Mouse (Mus musculus): ENCODE results near the gene Cenpo. TPM values are rescaled to one million over a fixed set of nuclear protein-coding genes. Genes with fewer than 3 reads are reported as not detected.
A peak's percentile ranks its signal among the peaks of the same experiment; 100 is the strongest.

Gene Cenpo
- polyA plus RNA-seq, 1 experiment from 2014 or later, result 23.5 TPM

GRCm38 (mm10) chr12:4192514-4192913, 41.6 kb downstream of the Cenpo start:
- H3K9me3 ChIP-seq (replicated peaks), result no peaks in the 10 kb centered on the region
- 74% methylated on average over 6 of the region's 6 CpGs for WGBS
- peak overlapping the region; percentile 42; the same call in 1 of the 2 replicates for H3K27ac ChIP-seq (replicated peaks)
- peaks cover 3% of the 10 kb centered on the region; the same call in 1 of the 2 replicates for H3K36me3 ChIP-seq
- H3K4me1 ChIP-seq, result peaks cover 39% of the 10 kb centered on the region
- DNase-seq (ENCODE audit: low spot score), result no peak
- H3K27me3 ChIP-seq (ENCODE audit: low read depth, poor library complexity, severe bottlenecking), result no peaks in the 10 kb centered on the region
- H3K4me3 ChIP-seq, result no peak overlapping the region

GRCm38 (mm10) chr12:4189060-4189447, 45.0 kb downstream of the Cenpo start:
- 39% methylated on average over 5 of the region's 5 CpGs for WGBS
- Histone ChIP-seq H3K4me3 (no peak overlapping the region), H3K9me3 (replicated peaks) (no peaks in the 10 kb centered on the region), H3K4me1 (peaks cover 33% of the 10 kb centered on the region), H3K27ac (replicated peaks) (peak overlapping the region; percentile 78), H3K36me3 (no peaks in the 10 kb centered on the region), H3K27me3 (ENCODE audit: low read depth, poor library complexity, severe bottlenecking) (no peaks in the 10 kb centered on the region)
- DNase-seq (ENCODE audit: low spot score), result peak; percentile 51

GRCm38 (mm10) chr12:4188171-4189059, 45.7 kb downstream of the Cenpo start:
- Histone ChIP-seq H3K27ac (replicated peaks) (peak overlapping the region; percentile 78), H3K27me3 (ENCODE audit: low read depth, poor library complexity, severe bottlenecking) (no peaks in the 10 kb centered on the region), H3K4me3 (no peak overlapping the region), H3K4me1 (peaks cover 33% of the 10 kb centered on the region), H3K36me3 (no peaks in the 10 kb centered on the region), H3K9me3 (replicated peaks) (no peaks in the 10 kb centered on the region)
- 35% methylated on average over 14 of the region's 14 CpGs for WGBS
- peak; percentile 49 for DNase-seq (ENCODE audit: low spot score)

GRCm38 (mm10) chr12:4184648-4185047, 49.4 kb downstream of the Cenpo start:
- Histone ChIP-seq H3K36me3 (no peaks in the 10 kb centered on the region), H3K27me3 (ENCODE audit: low read depth, poor library complexity, severe bottlenecking) (no peaks in the 10 kb centered on the region), H3K9me3 (replicated peaks) (no peaks in the 10 kb centered on the region), H3K4me3 (no peak overlapping the region), H3K4me1 (peaks cover 23% of the 10 kb centered on the region), H3K27ac (replicated peaks) (no peak overlapping the region)
- no peak for DNase-seq (ENCODE audit: low spot score)
- WGBS, result 75% methylated on average over 2 of the region's 2 CpGs

GRCm38 (mm10) chr12:4180507-4180906, 53.6 kb downstream of the Cenpo start:
- no peaks in the 10 kb centered on the region for H3K36me3 ChIP-seq
- no peaks in the 10 kb centered on the region for H3K27me3 ChIP-seq (ENCODE audit: low read depth, poor library complexity, severe bottlenecking)
- no peak for DNase-seq (ENCODE audit: low spot score)
- H3K4me1 ChIP-seq, result peaks cover 19% of the 10 kb centered on the region
- no peaks in the 10 kb centered on the region for H3K9me3 ChIP-seq (replicated peaks)
- WGBS, result 61% methylated on average over 3 of the region's 3 CpGs
- H3K27ac ChIP-seq (replicated peaks), result no peak overlapping the region
- H3K4me3 ChIP-seq, result no peak overlapping the region

- Histone ChIP-seq H3K27me3 (ENCODE audit: low read depth, poor library complexity, severe bottlenecking) (no peaks in the 10 kb centered on the region), H3K27ac (replicated peaks) (no peak overlapping the region), H3K36me3 (no peaks in the 10 kb centered on the region), H3K9me3 (replicated peaks) (no peaks in the 10 kb centered on the region), H3K4me3 (no peak overlapping the region), H3K4me1 (peaks cover 19% of the 10 kb centered on the region)
- DNase-seq (ENCODE audit: low spot score), result no peak
- 86% methylated on average over 6 of the region's 6 CpGs for WGBS
Observed at GRCm38 (mm10) chr12:4179671-4180233, 54.3 kb downstream of the Cenpo start.

- no peak overlapping the region for H3K4me3 ChIP-seq
- 56% methylated on average over 5 of the region's 5 CpGs for WGBS
- H3K4me1 ChIP-seq, result peaks cover 19% of the 10 kb centered on the region
- no peaks in the 10 kb centered on the region for H3K36me3 ChIP-seq
- peak overlapping the region; percentile 50 for H3K27ac ChIP-seq (replicated peaks)
- no peaks in the 10 kb centered on the region for H3K27me3 ChIP-seq (ENCODE audit: low read depth, poor library complexity, severe bottlenecking)
- H3K9me3 ChIP-seq (replicated peaks), result no peaks in the 10 kb centered on the region
- DNase-seq (ENCODE audit: low spot score), result no peak
Observed at GRCm38 (mm10) chr12:4178839-4179238, 55.3 kb downstream of the Cenpo start.

GRCm38 (mm10) chr12:4173108-4173790, 60.8 kb downstream of the Cenpo start:
- Histone ChIP-seq H3K9me3 (replicated peaks) (no peaks in the 10 kb centered on the region), H3K27ac (replicated peaks) (no peak overlapping the region), H3K36me3 (no peaks in the 10 kb centered on the region), H3K4me1 (peaks cover 3% of the 10 kb centered on the region), H3K27me3 (ENCODE audit: low read depth, poor library complexity, severe bottlenecking) (no peaks in the 10 kb centered on the region), H3K4me3 (no peak overlapping the region)
- WGBS, result 90% methylated on average over 15 of the region's 15 CpGs
- no peak for DNase-seq (ENCODE audit: low spot score)

GRCm38 (mm10) chr12:4169622-4170021, 64.5 kb downstream of the Cenpo start:
- DNase-seq (ENCODE audit: low spot score), result no peak
- Histone ChIP-seq H3K4me1 (no peaks in the 10 kb centered on the region), H3K4me3 (no peak overlapping the region), H3K27ac (replicated peaks) (no peak overlapping the region), H3K9me3 (replicated peaks) (no peaks in the 10 kb centered on the region), H3K27me3 (ENCODE audit: low read depth, poor library complexity, severe bottlenecking) (no peaks in the 10 kb centered on the region), H3K36me3 (no peaks in the 10 kb centered on the region)
- WGBS, result 91% methylated on average over 5 of the region's 5 CpGs

- no peaks in the 10 kb centered on the region for H3K9me3 ChIP-seq (replicated peaks)
- no peak overlapping the region for H3K4me3 ChIP-seq
- 83% methylated on average over 1 of the region's 1 CpGs for WGBS
- no peaks in the 10 kb centered on the region for H3K4me1 ChIP-seq
- DNase-seq (ENCODE audit: low spot score), result no peak
- H3K27ac ChIP-seq (replicated peaks), result no peak overlapping the region
- H3K36me3 ChIP-seq, result no peaks in the 10 kb centered on the region
- H3K27me3 ChIP-seq (ENCODE audit: low read depth, poor library complexity, severe bottlenecking), result no peaks in the 10 kb centered on the region
Observed at GRCm38 (mm10) chr12:4169058-4169457, 65.0 kb downstream of the Cenpo start.

- WGBS, result 69% methylated on average over 3 of the region's 3 CpGs
- no peaks in the 10 kb centered on the region for H3K27me3 ChIP-seq (ENCODE audit: low read depth, poor library complexity, severe bottlenecking)
- no peaks in the 10 kb centered on the region for H3K36me3 ChIP-seq
- H3K4me1 ChIP-seq, result peaks cover 4% of the 10 kb centered on the region; the same call in 1 of the 2 replicates
- no peaks in the 10 kb centered on the region for H3K9me3 ChIP-seq (replicated peaks)
- DNase-seq (ENCODE audit: low spot score), result no peak
- no peak overlapping the region for H3K4me3 ChIP-seq
- H3K27ac ChIP-seq (replicated peaks), result no peak overlapping the region
Observed at GRCm38 (mm10) chr12:4166970-4167369, 67.1 kb downstream of the Cenpo start.

GRCm38 (mm10) chr12:4162886-4163285, 71.2 kb downstream of the Cenpo start:
- no peak for DNase-seq (ENCODE audit: low spot score)
- H3K9me3 ChIP-seq (replicated peaks), result no peaks in the 10 kb centered on the region
- peaks cover 16% of the 10 kb centered on the region; the same call in 1 of the 2 replicates for H3K4me1 ChIP-seq
- WGBS, result 45% methylated on average over 2 of the region's 2 CpGs
- H3K4me3 ChIP-seq, result no peak overlapping the region
- no peaks in the 10 kb centered on the region for H3K27me3 ChIP-seq (ENCODE audit: low read depth, poor library complexity, severe bottlenecking)
- no peaks in the 10 kb centered on the region for H3K36me3 ChIP-seq
- H3K27ac ChIP-seq (replicated peaks), result no peak overlapping the region

GRCm38 (mm10) chr12:4160322-4160721, 73.8 kb downstream of the Cenpo start:
- H3K27ac ChIP-seq (replicated peaks), result no peak overlapping the region

More at GRCm38 (mm10) chr12:4160322-4160721, 73.8 kb downstream of the Cenpo start:
- peaks cover 16% of the 10 kb centered on the region; the same call in 1 of the 2 replicates for H3K4me1 ChIP-seq
- H3K4me3 ChIP-seq, result no peak overlapping the region
- WGBS, result 77% methylated on average over 7 of the region's 7 CpGs
- H3K9me3 ChIP-seq (replicated peaks), result no peaks in the 10 kb centered on the region
- DNase-seq (ENCODE audit: low spot score), result no peak
- no peaks in the 10 kb centered on the region for H3K27me3 ChIP-seq (ENCODE audit: low read depth, poor library complexity, severe bottlenecking)
- H3K36me3 ChIP-seq, result no peaks in the 10 kb centered on the region
